ENCODE assay signal across 8 mouse cellular contexts in genomic region chr6:127496841-127497656, GRCm38 (mm10). TPM values are rescaled to one million over a fixed set of nuclear protein-coding genes. Genes with fewer than 3 reads are reported as not detected.
A peak's percentile ranks its signal among the peaks of the same experiment; 100 is the strongest.
DNase-seq lines count a peak whose midpoint lies in the region; ATAC-seq and TF ChIP-seq lines count a peak whose summit lies in the region.

No protein-coding gene starts in this region.

- 0 out of 2 replicates have a peak overlapping the region, but pooled peaks have one; percentile 33 for H3K27ac ChIP-seq in forebrain, embryonic 14.5 days (ENCODE audit: low read depth, low read length)
- no peak overlapping the region for H3K27ac ChIP-seq in forebrain, embryonic 11.5 days (ENCODE audit: low read depth, low read length)
- H3K27ac ChIP-seq in lung, postnatal 0 days (ENCODE audit: low read length): no peak overlapping the region
- 0 out of 2 replicates have a peak overlapping the region, but pooled peaks have one; percentile 19 for H3K27ac ChIP-seq in embryonic facial prominence, embryonic 14.5 days (replicated peaks; ENCODE audit: low read depth, low read length)
- H3K27ac ChIP-seq in liver, postnatal 0 days (ENCODE audit: low read depth): no peak overlapping the region

- H3K4me2 ChIP-seq in forebrain, embryonic 14.5 days (ENCODE audit: low read length): no peak overlapping the region
- no peak overlapping the region for H3K4me2 ChIP-seq in forebrain, embryonic 11.5 days (ENCODE audit: low read depth, low read length, severe bottlenecking)
- no peak overlapping the region for H3K4me2 ChIP-seq in lung, postnatal 0 days (replicated peaks; ENCODE audit: low read depth, low read length)
- H3K4me2 ChIP-seq in embryonic facial prominence, embryonic 14.5 days (ENCODE audit: low read depth, low read length): 0 out of 2 replicates have a peak overlapping the region, but pooled peaks have one; percentile 0
- no peak overlapping the region for H3K4me2 ChIP-seq in liver, postnatal 0 days (ENCODE audit: low read depth, low read length)

- H3K9me3 ChIP-seq in forebrain, embryonic 14.5 days (replicated peaks; ENCODE audit: control insufficient read depth, low read length): no peaks in the 10 kb centered on the region
- no peaks in the 10 kb centered on the region for H3K9me3 ChIP-seq in forebrain, embryonic 11.5 days (ENCODE audit: control insufficient read depth, low read length)
- H3K9me3 ChIP-seq in lung, postnatal 0 days (ENCODE audit: low read length): no peaks in the 10 kb centered on the region
- H3K9me3 ChIP-seq in embryonic facial prominence, embryonic 14.5 days (ENCODE audit: control insufficient read depth, low read length): no peaks in the 10 kb centered on the region
- no peaks in the 10 kb centered on the region for H3K9me3 ChIP-seq in liver, postnatal 0 days (ENCODE audit: low read length)

- 75% methylated on average over 18 of the region's 18 CpGs for WGBS in forebrain, embryonic 14.5 days
- 78% methylated on average over 18 of the region's 18 CpGs for WGBS in forebrain, embryonic 11.5 days
- WGBS in lung, postnatal 0 days: 67% methylated on average over 18 of the region's 18 CpGs
- 31% methylated on average over 18 of the region's 18 CpGs for WGBS in embryonic facial prominence, embryonic 14.5 days
- 83% methylated on average over 18 of the region's 18 CpGs for WGBS in liver, postnatal 0 days (ENCODE audit: insufficient replicate concordance)

- no peaks in the 10 kb centered on the region for H3K27me3 ChIP-seq in forebrain, embryonic 14.5 days (replicated peaks; ENCODE audit: control insufficient read depth, insufficient read depth, low read length)
- H3K27me3 ChIP-seq in forebrain, embryonic 11.5 days (ENCODE audit: control insufficient read depth, insufficient read depth, low read length): no peaks in the 10 kb centered on the region
- H3K27me3 ChIP-seq in lung, postnatal 0 days (replicated peaks; ENCODE audit: insufficient read depth, low read length): no peaks in the 10 kb centered on the region
- no peaks in the 10 kb centered on the region for H3K27me3 ChIP-seq in embryonic facial prominence, embryonic 14.5 days (replicated peaks; ENCODE audit: control insufficient read depth, insufficient read depth, low read length)
- H3K27me3 ChIP-seq in liver, postnatal 0 days (ENCODE audit: insufficient read depth, low read length): no peaks in the 10 kb centered on the region

- no peak overlapping the region for H3K9ac ChIP-seq in forebrain, embryonic 14.5 days (ENCODE audit: low read length)
- H3K9ac ChIP-seq in forebrain, embryonic 11.5 days (ENCODE audit: low read length): no peak overlapping the region
- no peak overlapping the region for H3K9ac ChIP-seq in lung, postnatal 0 days (replicated peaks; ENCODE audit: low read depth)
- no peak overlapping the region; the same call in 1 of the 2 replicates for H3K9ac ChIP-seq in embryonic facial prominence, embryonic 14.5 days (ENCODE audit: low read depth, low read length)
- no peak overlapping the region for H3K9ac ChIP-seq in liver, postnatal 0 days (replicated peaks)

- intact Hi-C loops in left cerebral cortex, postnatal 4 days (cut with DNase I): no loop called here
- intact Hi-C loops in gastrocnemius, postnatal 36 days (cut with DNase I): no loop called here

- no peak for TF ChIP-seq CTCF in lung, postnatal 0 days (IDR thresholded peaks at IDR 0.05)
- no peak for TF ChIP-seq CTCF in liver, postnatal 0 days (IDR thresholded peaks at IDR 0.05; ENCODE audit: low read depth)

- peaks cover 7% of the 10 kb centered on the region for H3K36me3 ChIP-seq in forebrain, embryonic 14.5 days (ENCODE audit: control insufficient read depth, insufficient read depth, low read length)
- no peaks in the 10 kb centered on the region for H3K36me3 ChIP-seq in forebrain, embryonic 11.5 days (ENCODE audit: control insufficient read depth, insufficient read depth, low read length)
- H3K36me3 ChIP-seq in lung, postnatal 0 days (ENCODE audit: insufficient read depth, low read length): no peaks in the 10 kb centered on the region
- H3K36me3 ChIP-seq in embryonic facial prominence, embryonic 14.5 days (ENCODE audit: control insufficient read depth, insufficient read depth, low read length): peaks cover 4% of the 10 kb centered on the region; the same call in 1 of the 2 replicates
- peaks cover 2% of the 10 kb centered on the region; the same call in 1 of the 2 replicates for H3K36me3 ChIP-seq in liver, postnatal 0 days (replicated peaks; ENCODE audit: insufficient read depth, low read length)

- no peak for ATAC-seq in forebrain, embryonic 14.5 days
- no peak for ATAC-seq in forebrain, embryonic 11.5 days (replicated peaks; ENCODE audit: low FRiP score)
- ATAC-seq in lung, postnatal 0 days: peak; percentile 84
- peak; percentile 63 for ATAC-seq in embryonic facial prominence, embryonic 14.5 days (ENCODE audit: low read depth)
- no peak for ATAC-seq in liver, postnatal 0 days

- peak; percentile 29 for DNase-seq in forebrain, embryonic 14.5 days (ENCODE audit: low spot score)
- no peak for DNase-seq in forebrain, embryonic 11.5 days (ENCODE audit: low spot score)
- peak; percentile 63 for DNase-seq in lung, postnatal 0 days (ENCODE audit: low spot score)
- no peak for DNase-seq in lung, postnatal 10 days
- peak; percentile 80 for DNase-seq in embryonic facial prominence, embryonic 14.5 days (ENCODE audit: low spot score)
- DNase-seq in left cerebral cortex, postnatal 4 days: peak; percentile 43
- no peak for DNase-seq in gastrocnemius, postnatal 36 days
- no peak for DNase-seq in liver, postnatal 0 days

- no peak for TF ChIP-seq EP300 in lung, postnatal 0 days (IDR thresholded peaks at IDR 0.05)
- TF ChIP-seq EP300 in liver, postnatal 0 days (IDR thresholded peaks at IDR 0.05; ENCODE audit: low read depth): no peak

- no peak overlapping the region for H3K4me3 ChIP-seq in forebrain, embryonic 14.5 days (ENCODE audit: low read depth, low read length)
- H3K4me3 ChIP-seq in forebrain, embryonic 11.5 days (ENCODE audit: low read depth, low read length): no peak overlapping the region
- H3K4me3 ChIP-seq in lung, postnatal 0 days (ENCODE audit: low read depth, low read length): no peak overlapping the region
- no peak overlapping the region for H3K4me3 ChIP-seq in embryonic facial prominence, embryonic 14.5 days (ENCODE audit: low read depth, low read length)
- no peak overlapping the region for H3K4me3 ChIP-seq in liver, postnatal 0 days (ENCODE audit: low read depth, low read length)

- H3K4me1 ChIP-seq in forebrain, embryonic 14.5 days (ENCODE audit: control insufficient read depth, insufficient read depth, low read length): peaks cover 6% of the 10 kb centered on the region; the same call in 1 of the 2 replicates
- H3K4me1 ChIP-seq in forebrain, embryonic 11.5 days (replicated peaks; ENCODE audit: control insufficient read depth, insufficient read depth, low read length): peaks cover 4% of the 10 kb centered on the region; the same call in 1 of the 2 replicates
- H3K4me1 ChIP-seq in lung, postnatal 0 days (ENCODE audit: insufficient read depth, low read depth, low read length): no peaks in the 10 kb centered on the region
- H3K4me1 ChIP-seq in embryonic facial prominence, embryonic 14.5 days (ENCODE audit: control insufficient read depth, insufficient read depth, low read length): peaks cover 16% of the 10 kb centered on the region; the same call in 1 of the 2 replicates
- no peaks in the 10 kb centered on the region for H3K4me1 ChIP-seq in liver, postnatal 0 days (ENCODE audit: insufficient read depth)

RNA-seq across cellular contexts. Expression of gene Parp11, which starts 50.4 kb away (rescaled TPM):
- polyA plus RNA-seq in forebrain, embryonic 14.5 days (2014; fragmentation: Nextera tagmentation; extraction: Ambion mirVana): 83.3 and 90.2 TPM in 2 replicates
- 59.2 and 60.7 TPM in 2 replicates for polyA plus RNA-seq in forebrain, embryonic 11.5 days (2014; fragmentation: Nextera tagmentation; extraction: Ambion mirVana)
- polyA plus RNA-seq in lung, postnatal 0 days (2015; fragmentation: Nextera tagmentation; extraction: Ambion mirVana): 10.6 and 11.5 TPM in 2 replicates
- polyA plus RNA-seq in embryonic facial prominence, embryonic 14.5 days (2014; fragmentation: Nextera tagmentation; extraction: Ambion mirVana): 26.9 and 28.4 TPM in 2 replicates
- total RNA-seq in left cerebral cortex, postnatal 4 days (2021): 10 to 100 TPM; 59.1 to 60.9 TPM
- total RNA-seq in gastrocnemius, postnatal 36 days (2021): 1 to 10 TPM; 4.2 to 4.8 TPM
- 5.5 and 5.8 TPM in 2 replicates for polyA plus RNA-seq in liver, postnatal 0 days (2015; fragmentation: Nextera tagmentation; extraction: Ambion mirVana)

Comparison
In these comparisons a context has a peak if more than half of its experiments do, and no peak if none do; other contexts are left out.
1. DNase-seq: peak in forebrain, embryonic 14.5 days (single experiment), lung, postnatal 0 days (single experiment), embryonic facial prominence, embryonic 14.5 days (single experiment) and left cerebral cortex, postnatal 4 days (single experiment); none in forebrain, embryonic 11.5 days (single experiment), lung, postnatal 10 days (single experiment), gastrocnemius, postnatal 36 days (0 of 2) and liver, postnatal 0 days (single experiment).
2. H3K27ac ChIP-seq: peak in forebrain, embryonic 14.5 days (single experiment) and embryonic facial prominence, embryonic 14.5 days (single experiment); none in forebrain, embryonic 11.5 days (single experiment), lung, postnatal 0 days (single experiment) and liver, postnatal 0 days (single experiment).
3. ATAC-seq: peak in lung, postnatal 0 days (single experiment) and embryonic facial prominence, embryonic 14.5 days (single experiment); none in forebrain, embryonic 14.5 days (single experiment), forebrain, embryonic 11.5 days (single experiment) and liver, postnatal 0 days (single experiment).